Mouse (Mus musculus) testis, adult 2 months (tissue): Measurements from ENCODE around the gene Sap30bp.

ENCODE experiments used
- CTCF ChIP-seq: fragments of 200-500 bp; IDR thresholded peaks from 2 replicates; pipeline ENCODE4 v1.5.1; 2012; ENCODE audit warnings: low read depth, mild to moderate bottlenecking, inconsistent platforms, low read length, moderate library complexity; ENCODE audit not compliant: control insufficient read depth, insufficient read depth, insufficient replicate concordance
- POLR2A ChIP-seq: fragments of 200-500 bp; IDR thresholded peaks from 2 replicates; pipeline ENCODE4 v1.6.1; 2012; ENCODE audit warnings: low read depth, mild to moderate bottlenecking, inconsistent platforms, low read length, moderate library complexity; ENCODE audit not compliant: control insufficient read depth

GRCm38 (mm10) chr11:115933108-115933746 is at the start of gene Sap30bp, which contains the start of gene Recql5:
- no peak for TF ChIP-seq CTCF
- TF ChIP-seq POLR2A, result peak; percentile 56; the same call in 1 of the 2 replicates
